Mouse (Mus musculus): Measurements from ENCODE around the gene Cox6b1. TPM values are rescaled to one million over a fixed set of nuclear protein-coding genes. Genes with fewer than 3 reads are reported as not detected.
A peak's percentile ranks its signal among the peaks of the same experiment; 100 is the strongest.

Gene Cox6b1
- total RNA-seq, 4 experiments from 2014 or later = 1,165 to 1,556 (median 1,355) TPM

DNA sequence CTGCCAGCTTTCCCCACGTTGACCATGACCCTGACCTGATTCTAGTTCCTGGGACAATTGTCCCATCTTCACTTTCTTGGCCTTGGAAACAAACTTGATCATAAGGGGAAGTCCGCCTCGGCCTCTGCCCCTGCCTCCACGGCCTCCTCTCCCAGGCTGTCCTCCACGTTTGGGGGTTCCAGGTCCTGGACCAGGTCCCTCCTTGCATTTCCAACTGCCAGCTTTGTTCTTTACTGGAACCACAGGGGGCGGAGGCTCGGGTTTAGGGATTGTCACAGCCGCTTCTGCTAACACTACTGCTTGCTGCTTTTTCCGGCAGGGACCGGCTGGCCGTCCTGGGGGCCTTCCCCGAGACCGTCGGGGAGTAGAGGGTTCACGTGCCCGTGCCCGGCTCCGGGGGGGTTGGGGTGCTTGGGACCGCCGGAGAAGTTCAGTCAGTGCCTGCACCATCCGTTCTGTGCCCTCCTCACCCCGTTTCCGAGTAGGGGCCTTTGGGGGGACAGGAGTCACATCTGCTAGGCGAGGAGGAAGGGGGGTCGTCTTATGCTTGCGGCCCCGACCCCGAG, 39.4 kb downstream of the Cox6b1 start:
- DNase-seq (ENCODE audit: low spot score in 2 of 2) = no peak

DNA sequence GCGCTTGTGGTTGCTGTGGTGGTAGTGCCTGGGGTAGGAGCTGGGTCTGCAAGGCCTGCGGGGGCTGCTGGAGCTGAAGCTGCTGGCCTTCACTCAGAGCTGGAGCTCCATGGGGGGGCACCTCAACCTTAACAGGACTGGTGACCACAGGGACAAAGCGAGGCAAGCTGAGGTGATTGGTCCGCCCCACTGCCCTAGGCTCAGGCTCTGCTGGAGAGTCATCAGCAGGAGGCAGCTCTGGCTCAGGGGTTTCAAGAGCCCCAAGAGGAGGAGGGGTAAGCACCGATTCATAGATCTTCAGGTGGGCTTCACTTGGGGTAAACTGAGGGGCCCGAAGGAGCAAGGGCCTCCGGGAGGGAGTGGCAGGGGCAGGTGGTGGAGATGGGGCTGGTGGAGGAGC, 40.8 kb downstream of the Cox6b1 start:
- DNase-seq (ENCODE audit: low spot score in 2 of 2) = no peak

DNA sequence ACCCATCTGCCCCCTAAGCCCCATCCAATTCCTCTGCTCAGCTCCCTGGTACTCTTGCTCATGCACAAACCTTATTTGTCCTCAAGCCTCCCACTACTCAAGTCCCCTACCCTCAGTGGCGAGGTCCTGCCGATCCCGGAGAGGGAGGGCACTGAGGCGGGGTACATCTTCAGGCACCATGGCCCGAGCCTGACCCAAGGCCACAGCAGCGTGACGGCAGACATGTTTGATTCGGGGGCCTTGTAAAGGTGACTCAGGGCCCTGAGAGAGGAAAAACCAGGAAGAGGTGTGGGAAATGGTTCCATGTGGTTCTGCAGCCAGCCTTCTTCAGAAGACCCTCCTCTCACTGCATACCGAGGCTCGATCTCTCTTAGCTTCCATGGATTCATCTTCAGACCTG, 41.6 kb downstream of the Cox6b1 start:
- no peak for DNase-seq (ENCODE audit: low spot score in 2 of 2)

GRCm38 (mm10) chr7:30581547-30581946, 44.4 kb downstream of the Cox6b1 start:
- peak in 1 of 2 experiments; percentile 1 for DNase-seq (ENCODE audit: low spot score in 2 of 2)

GRCm38 (mm10) chr7:30579950-30580349, 46.0 kb downstream of the Cox6b1 start:
- DNase-seq (ENCODE audit: low spot score in 2 of 2) = no peak

- peak; percentile 86 to 89 for DNase-seq (ENCODE audit: low spot score in 2 of 2)
Measured at GRCm38 (mm10) chr7:30572969-30573368, 53.0 kb downstream of the Cox6b1 start.

- DNase-seq (ENCODE audit: low spot score in 2 of 2) = no peak
Measured at GRCm38 (mm10) chr7:30572389-30572788, 53.6 kb downstream of the Cox6b1 start.

DNA sequence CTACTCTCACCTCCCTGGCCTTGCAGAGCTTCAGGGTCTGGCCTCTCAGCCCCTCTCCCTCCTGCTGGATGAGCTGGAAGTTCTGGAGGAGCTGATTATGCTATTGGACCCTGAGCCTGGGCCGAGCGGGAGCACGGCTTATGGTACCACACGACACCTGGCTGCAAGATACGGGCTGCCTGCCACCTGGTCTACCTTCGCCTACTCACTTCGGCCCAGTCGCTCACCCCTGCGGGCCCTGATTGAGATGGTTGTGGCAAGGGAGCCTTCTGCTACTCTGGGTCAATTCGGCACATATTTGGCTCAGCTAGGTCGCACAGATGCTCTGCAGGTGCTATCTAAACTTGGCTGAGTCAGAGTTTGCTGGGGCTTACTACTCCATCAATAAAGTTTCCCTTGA, 58.4 kb downstream of the Cox6b1 start:
- DNase-seq (ENCODE audit: low spot score in 2 of 2) = no peak

Small RNA genes within 50 kb of the gene (microRNA-seq; reads per million reads assigned to microRNA genes)
- gene Mir3569 = not detected

Other genes with a start within 250 kb of the Cox6b1 start
- 1 to 10 TPM in 2 of 4 experiments, under 1 TPM in 2; 0.82 to 5.5 (median 2.1) TPM for gene Tyrobp, start 212.4 kb downstream of the Cox6b1 start, total RNA-seq (2022)
- not detected for gene Hcst, start 206.3 kb downstream of the Cox6b1 start, total RNA-seq (2022)
- gene Nfkbid, start 204.4 kb downstream of the Cox6b1 start, total RNA-seq (2022) = under 1 TPM in 1 of 4 experiments, not detected in 3; 0.40 TPM
- gene Aplp1, start 180.6 kb downstream of the Cox6b1 start, total RNA-seq (2022) = 1 to 10 TPM in 1 of 4 experiments, under 1 TPM in 3; 0.46 to 1.5 (median 0.71) TPM
- gene Kirrel2, start 168.5 kb downstream of the Cox6b1 start, total RNA-seq (2022) = not detected
- gene Nphs1, start 167.8 kb downstream of the Cox6b1 start, total RNA-seq (2022) = not detected
- gene Prodh2, start 132.5 kb downstream of the Cox6b1 start, total RNA-seq (2022) = not detected
- under 1 TPM; 0.09 to 0.72 (median 0.27) TPM for gene Arhgap33, start 91.1 kb downstream of the Cox6b1 start, total RNA-seq (2022)
- 1,000 to 10,000 TPM in 3 of 4 experiments, 100 to 1,000 TPM in 1; 959 to 1,157 (median 1,030) TPM for gene Hspb6, start 74.0 kb downstream of the Cox6b1 start, total RNA-seq (2022)
- 1 to 10 TPM; 2.6 to 6.2 (median 3.7) TPM for gene Proser3, start 73.9 kb downstream of the Cox6b1 start, total RNA-seq (2022)
- 10 to 100 TPM in 3 of 4 experiments, 1 to 10 TPM in 1; 8.1 to 12.4 (median 11.0) TPM for gene Lin37, start 66.3 kb downstream of the Cox6b1 start, total RNA-seq (2022)
- gene U2af1l4, start 62.9 kb downstream of the Cox6b1 start, total RNA-seq (2022) = 10 to 100 TPM; 53.4 to 57.5 (median 56.9) TPM
- gene Gm49396, start 62.8 kb downstream of the Cox6b1 start, total RNA-seq (2022) = 1 to 10 TPM in 3 of 4 experiments, under 1 TPM in 1; 0.56 to 1.9 (median 1.5) TPM
- 100 to 1,000 TPM; 140 to 149 (median 146) TPM for gene Psenen, start 62.5 kb downstream of the Cox6b1 start, total RNA-seq (2022)
- under 1 TPM; 0.31 to 0.85 (median 0.65) TPM for gene Igflr1, start 60.7 kb downstream of the Cox6b1 start, total RNA-seq (2022)
- 10 to 100 TPM; 10.9 to 15.2 (median 13.0) TPM for gene Kmt2b, start 37.4 kb downstream of the Cox6b1 start, total RNA-seq (2022)
- not detected for gene Zbtb32, start 27.2 kb downstream of the Cox6b1 start, total RNA-seq (2022)
- under 1 TPM in 1 of 4 experiments, not detected in 3; 0.20 TPM for gene Upk1a, start 13.3 kb downstream of the Cox6b1 start, total RNA-seq (2022)
- gene Etv2, start 9.7 kb upstream of the Cox6b1 start, total RNA-seq (2022) = not detected
- gene Rbm42, start 24.2 kb upstream of the Cox6b1 start, total RNA-seq (2022) = 10 to 100 TPM; 35.6 to 41.1 (median 38.5) TPM
- 1 to 10 TPM; 2.0 to 4.3 (median 4.0) TPM for gene Haus5, start 38.8 kb upstream of the Cox6b1 start, total RNA-seq (2022)
- gene Pmis2, start 45.5 kb upstream of the Cox6b1 start, total RNA-seq (2022) = 1 to 10 TPM; 1.9 to 3.4 (median 2.9) TPM
- not detected for gene 2200002J24Rik, start 72.8 kb upstream of the Cox6b1 start, total RNA-seq (2022)
- 1 to 10 TPM in 1 of 4 experiments, under 1 TPM in 1, not detected in 2; 0.31 to 1.4 TPM for gene Atp4a, start 86.1 kb upstream of the Cox6b1 start, total RNA-seq (2022)
- gene Tmem147, start 103.4 kb upstream of the Cox6b1 start, total RNA-seq (2022) = 100 to 1,000 TPM; 215 to 260 (median 249) TPM
- gene Gapdhs, start 117.5 kb upstream of the Cox6b1 start, total RNA-seq (2022) = not detected
- gene Sbsn, start 125.3 kb upstream of the Cox6b1 start, total RNA-seq (2022) = 1 to 10 TPM in 2 of 4 experiments, under 1 TPM in 2; 0.53 to 2.0 (median 1.4) TPM
- gene Dmkn, start 137.6 kb upstream of the Cox6b1 start, total RNA-seq (2022) = 1 to 10 TPM in 1 of 4 experiments, under 1 TPM in 1, not detected in 2; 0.48 to 1.0 TPM
- gene Krtdap, start 161.7 kb upstream of the Cox6b1 start, total RNA-seq (2022) = 1 to 10 TPM in 3 of 4 experiments, not detected in 1; 1.7 to 3.5 (median 2.0) TPM
- 1 to 10 TPM in 2 of 4 experiments, under 1 TPM in 1, not detected in 1; 0.21 to 1.2 (median 1.2) TPM for gene Ffar2, start 197.6 kb upstream of the Cox6b1 start, total RNA-seq (2022)
- not detected for gene Ffar3, start 230.0 kb upstream of the Cox6b1 start, total RNA-seq (2022)
- not detected for gene Ffar1, start 235.4 kb upstream of the Cox6b1 start, total RNA-seq (2022)

Data from gastrocnemius, adult 8-10 months (tissue).